Mouse (Mus musculus) spleen, adult 18-20 months (tissue): ENCODE results near the gene Gm45785.
"Not testable (repeated sequence)": the region's sequence is repeated elsewhere in the genome, so short reads cannot be mapped to it uniquely, and the experiment has no call there.

Experiments used
- DNase-seq, 2 experiments: peaks; one replicate each; pipeline ENCODE4 v3.0.0; 2022; ENCODE audit warnings: mixed read lengths in 2 of 2

The Gm45785 gene

DNA sequence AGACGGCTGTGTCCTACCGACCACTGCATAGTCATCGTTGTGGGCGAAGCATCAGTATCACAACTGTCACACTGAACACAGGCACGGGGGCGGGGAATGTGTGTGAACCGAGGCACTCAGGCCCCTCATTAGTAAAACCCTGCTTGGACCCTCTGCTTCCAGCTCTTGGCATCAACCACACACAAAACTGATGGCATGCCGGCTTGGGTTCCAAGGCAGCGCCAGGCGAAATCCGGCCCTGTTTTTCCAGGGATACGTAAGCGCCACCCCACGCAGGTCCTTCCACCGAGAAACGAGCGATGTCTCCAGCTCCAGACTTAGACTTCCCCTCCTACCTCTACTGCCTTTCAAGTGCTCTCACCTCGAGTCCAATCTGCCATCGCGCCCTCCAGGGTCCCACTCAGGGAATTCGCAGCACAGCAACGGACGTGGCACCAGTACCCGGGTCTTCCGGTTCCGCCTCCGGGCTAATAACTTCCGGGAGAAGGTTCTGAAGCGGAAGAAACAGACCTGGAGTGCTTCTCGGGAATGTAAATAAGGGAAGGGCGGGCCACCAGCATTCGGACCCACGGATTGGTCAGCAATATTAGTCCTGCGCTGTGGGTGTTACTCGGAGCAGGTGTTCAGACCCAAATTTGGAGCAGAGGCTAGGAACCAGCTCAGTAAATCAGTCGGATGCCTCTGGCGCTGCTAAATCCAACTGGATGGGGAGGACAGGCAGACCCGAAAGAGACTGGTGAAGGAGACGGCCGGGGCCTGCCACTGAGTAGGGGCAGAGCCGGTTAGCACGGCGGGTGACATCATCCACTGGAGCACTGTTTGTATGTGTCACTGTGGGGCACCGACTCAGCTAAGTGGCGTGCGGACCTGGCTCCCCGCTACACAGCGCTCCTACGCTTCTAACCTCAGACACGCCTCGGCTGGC lies at the start of gene Gm45785:
Gene Gm45785 (minus strand): TSS at position 472 of the 925 bp plus-strand sequence.
- DNase-seq, result peak; percentile 66 to 67

DNA sequence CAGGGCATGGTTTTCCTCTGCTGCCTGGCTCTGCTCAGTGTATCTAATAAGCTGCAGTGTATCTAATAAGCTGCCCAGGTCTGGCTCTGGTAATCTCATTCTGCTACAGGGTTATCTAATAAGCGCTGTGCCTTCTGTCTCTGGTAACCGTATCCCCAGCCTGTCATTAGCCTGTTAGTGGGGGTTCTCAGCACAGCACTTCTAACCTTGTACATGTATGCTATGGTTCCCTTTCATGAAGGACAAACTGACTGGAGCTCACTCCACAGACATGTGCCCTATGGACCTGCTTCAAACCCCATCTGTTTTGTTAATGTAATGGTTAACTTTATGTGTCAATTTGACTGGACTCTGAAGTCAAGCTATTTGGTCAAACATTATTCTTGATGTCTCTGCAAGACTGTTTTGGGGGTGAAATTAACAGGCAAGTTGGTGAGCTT lies 49.5 kb upstream of the Gm45785 start:
- no peak for DNase-seq

DNA sequence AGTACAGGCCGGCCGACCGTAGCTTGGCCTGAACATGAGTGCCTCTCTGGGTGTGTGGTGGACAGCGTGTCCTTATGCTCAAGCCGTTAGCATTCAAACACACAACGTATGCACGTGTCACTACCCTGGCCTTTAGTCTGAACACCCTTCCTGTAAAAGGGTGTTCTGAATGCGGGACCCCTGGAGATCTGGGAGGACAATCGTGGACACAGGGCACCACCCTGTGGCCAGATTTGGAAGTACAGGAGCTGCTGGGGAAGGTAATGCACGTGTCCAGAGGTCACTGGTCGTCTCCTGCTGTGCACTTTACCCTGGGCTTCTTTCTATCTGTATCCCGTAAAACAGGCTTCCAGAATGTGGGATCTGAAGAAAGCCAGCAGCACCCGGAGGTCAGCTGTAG lies 47.1 kb upstream of the Gm45785 start:
- DNase-seq, result peak; percentile 44 to 82

DNA sequence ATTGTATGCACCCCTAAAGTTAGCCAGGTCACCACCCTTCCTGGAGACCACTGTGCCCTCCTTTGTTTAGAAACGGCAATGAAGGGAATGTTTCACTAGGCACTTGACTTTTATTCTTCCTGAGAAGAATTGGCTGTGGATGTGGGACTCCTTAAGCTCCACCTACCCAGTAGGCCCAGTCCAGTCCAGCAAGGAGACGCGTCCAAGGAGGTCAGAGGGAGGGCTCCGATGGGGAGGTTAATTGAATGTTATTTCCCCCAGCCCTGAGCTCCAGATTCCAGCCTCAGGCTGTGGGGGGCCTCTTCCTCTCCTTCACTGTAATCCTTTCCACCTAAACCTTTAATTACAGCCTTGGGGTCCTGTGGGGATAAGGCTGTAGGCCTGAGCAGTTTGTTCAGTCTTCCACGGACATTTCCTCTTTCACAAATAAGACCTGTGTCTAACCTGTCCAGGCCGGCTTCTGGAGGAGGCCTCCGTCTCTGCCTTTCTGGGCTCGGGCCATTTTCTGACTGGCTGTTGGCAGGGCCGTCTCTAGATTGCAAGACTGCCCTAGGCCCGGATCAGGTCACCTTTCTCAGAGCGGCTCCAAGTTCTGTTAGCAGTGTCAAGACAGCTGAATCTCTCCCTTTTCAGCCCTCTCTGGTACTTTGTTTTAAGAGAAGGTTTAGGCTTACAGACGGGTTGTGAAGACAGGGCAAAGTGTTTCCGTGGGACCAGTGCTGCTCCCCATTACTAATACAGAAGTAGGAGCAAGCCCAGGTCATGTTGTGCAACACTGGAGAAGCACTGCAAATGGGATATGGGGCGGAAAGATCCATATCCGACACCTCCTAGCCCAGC lies 46.1 kb upstream of the Gm45785 start:
- no peak for DNase-seq

DNA sequence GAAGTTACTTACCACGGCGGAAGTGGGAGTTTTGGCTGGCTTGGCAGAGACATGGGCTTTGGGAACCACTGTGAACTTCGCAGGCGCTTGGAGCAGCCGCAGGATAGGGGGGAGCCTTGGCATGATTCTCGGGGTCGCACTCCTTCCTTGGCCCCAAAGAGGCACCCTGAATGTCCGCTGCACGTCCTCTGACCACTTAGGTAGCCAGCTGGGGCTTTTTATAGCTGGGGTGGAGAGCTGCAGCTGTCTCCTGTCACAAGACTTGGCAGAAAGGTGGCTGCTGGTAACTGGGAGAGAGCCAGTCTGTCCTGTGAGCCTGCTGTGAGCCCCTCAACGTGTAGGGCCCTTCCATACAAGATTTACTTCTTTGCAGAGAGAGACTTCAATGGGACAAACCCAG lies 44.1 kb upstream of the Gm45785 start, which contains the start of gene Cox8b:
Gene Cox8b (minus strand): TSS at position 227 of the 400 bp plus-strand sequence.
- no peak for DNase-seq

DNA sequence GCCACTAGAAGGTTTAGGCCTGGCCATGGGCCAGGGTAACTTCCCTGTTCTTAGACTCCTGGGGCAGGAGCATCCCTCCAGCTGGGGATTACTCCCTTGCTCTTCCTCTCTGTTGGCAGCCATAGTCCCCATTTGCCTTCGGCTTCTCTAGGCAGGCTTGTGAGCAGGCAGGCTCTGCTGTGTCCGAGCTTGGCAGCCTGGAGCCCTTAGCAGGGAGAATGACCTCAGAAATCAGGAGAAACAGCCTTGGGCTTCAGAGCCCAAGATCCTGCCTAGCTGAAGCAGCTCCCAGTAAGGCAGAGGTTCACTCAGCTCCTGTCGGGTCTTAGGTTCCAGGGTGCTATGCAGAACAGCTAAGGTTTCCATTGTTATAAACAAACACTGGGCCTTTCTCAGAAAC lies 43.0 kb upstream of the Gm45785 start:
- DNase-seq, result no peak

DNA sequence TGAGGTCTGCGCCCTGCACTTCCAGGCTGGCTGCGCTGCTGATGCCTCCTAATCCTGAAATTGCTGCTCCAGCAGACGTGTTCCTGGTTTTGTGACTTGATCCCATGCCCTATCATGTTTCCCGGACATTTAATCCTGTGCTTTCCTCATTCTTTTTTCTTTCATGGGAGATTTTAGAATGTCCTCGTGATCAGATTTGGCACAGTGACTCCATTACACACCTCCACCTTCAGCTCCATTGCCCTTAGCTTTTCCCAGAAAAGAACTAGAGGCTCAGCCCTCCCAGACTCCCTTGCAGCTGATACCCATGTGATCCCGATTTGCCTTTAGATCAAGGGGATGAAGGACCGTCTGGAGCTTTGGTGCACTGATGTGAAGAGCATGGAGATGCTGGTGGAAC lies 41.7 kb upstream of the Gm45785 start:
- DNase-seq, result no peak

DNA sequence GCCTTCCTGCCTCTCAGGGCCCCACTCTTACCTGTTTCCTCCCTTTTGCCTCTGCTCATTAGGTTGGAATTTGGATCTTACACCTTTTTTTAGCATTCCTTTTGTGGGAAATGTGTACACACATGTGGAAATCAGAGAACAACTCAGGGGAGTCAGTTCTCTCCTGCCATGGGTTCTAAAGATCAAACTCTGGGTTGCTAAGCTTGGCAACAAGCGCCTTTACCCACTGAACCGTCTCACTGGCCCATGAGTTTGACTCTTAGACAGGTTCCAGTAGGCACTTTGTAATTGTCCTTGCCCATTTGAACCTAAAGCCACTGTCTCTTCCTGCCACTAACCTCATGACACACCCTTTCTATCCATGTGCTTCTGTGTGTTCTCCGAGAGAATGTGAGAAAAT lies 38.5 kb upstream of the Gm45785 start:
- DNase-seq, result no peak

DNA sequence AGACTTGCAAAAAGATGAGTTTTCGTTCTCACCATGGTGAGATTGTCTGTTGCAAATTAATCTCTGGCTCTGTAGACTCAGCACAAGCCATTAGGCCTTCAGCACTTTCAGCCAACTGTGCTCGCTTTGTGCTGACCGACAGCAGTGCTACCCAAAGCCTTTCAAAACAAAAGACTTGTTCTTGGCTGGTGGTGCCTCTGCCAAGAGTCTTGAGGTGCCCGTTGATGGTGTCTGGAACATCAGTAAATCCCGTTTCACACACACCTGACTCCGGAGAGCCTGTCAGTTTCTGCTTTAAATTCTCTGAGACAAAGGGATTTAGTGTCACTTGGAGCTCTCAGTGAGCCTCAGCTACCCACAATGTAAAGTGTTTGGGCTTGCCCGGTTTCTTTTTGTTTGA lies 37.9 kb upstream of the Gm45785 start:
- DNase-seq, result no peak

DNA sequence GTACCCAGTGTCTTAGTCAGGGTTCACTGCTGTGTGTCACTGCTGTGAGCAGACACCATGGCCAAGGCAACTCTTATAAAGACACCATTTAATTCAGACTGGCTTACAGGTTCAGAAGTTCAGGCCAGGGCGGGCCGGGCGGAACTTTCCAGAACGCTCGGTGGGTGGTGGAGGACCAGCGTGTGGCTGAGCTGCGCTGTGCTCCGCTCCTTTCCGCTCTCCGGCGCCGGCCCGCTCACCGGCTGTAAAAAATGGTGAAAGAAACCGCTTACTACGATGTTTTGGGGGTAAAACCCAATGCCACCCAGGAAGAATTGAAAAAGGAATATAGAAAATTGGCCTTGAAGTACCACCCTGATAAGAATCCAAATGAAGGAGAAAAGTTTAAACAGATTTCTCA lies 34.5 kb upstream of the Gm45785 start:
- DNase-seq, result not testable (repeated sequence)

DNA sequence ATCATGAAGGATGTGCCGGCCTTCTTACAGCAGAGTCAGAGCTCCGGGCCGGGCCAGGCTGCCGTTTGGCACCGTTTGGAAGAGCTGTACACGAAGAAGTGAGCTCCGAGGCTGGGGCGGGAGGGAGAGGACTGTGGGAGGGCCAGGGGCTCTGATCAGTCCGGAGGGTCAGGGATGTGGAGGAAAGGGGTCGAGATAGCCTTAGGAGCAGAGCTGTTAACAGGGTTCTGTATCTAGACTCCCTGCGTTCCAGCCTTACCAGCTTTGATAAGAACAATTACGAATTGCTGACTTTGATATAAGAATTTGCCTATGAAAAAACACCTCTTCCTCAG lies 26.3 kb upstream of the Gm45785 start:
- DNase-seq, result no peak

DNA sequence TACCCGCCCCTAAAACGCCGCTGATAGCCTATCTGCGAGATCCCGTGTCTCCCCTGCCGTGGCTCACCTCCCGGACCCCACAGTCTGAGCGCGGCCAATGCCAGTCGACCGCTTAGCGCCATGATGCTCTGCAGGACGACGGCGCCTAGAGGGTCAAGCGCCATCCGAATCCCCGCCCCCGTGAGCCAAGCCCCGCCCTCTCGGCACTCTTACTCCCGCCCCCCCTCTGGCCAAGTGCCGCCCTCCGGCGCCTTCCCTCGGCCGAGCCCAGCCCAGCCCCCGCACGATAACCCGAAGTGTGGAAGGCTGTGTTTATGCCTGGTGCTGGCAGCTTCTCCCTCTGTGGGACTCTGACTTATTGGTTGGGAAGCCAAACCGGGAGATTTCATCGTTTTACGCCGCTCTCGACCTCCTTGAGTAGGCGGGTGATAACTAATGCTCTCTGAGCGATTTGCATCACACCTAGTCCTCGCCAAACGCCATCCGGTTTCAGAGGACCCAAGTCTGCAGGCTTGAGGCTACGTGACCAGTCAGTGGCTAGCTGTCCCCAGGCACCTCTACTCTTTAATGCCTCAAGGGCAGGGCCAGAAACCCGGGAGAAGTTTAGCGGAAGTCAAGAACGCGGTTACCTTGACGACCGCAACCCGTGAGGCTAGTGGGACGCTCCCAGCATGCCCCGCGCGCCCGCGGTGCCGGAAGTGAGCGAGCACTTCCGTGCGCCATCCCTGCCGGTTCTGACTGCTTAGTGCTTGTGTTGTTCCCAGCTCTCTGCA lies 25.8 kb upstream of the Gm45785 start, which contains the start of the genes Psmd13 and Sirt3:
Gene Psmd13 (plus strand): TSS at position 273 of the 773 bp plus-strand sequence.
Gene Sirt3 (minus strand): TSS at position 614 of the 773 bp plus-strand sequence.
- peak; percentile 86 to 95 for DNase-seq

DNA sequence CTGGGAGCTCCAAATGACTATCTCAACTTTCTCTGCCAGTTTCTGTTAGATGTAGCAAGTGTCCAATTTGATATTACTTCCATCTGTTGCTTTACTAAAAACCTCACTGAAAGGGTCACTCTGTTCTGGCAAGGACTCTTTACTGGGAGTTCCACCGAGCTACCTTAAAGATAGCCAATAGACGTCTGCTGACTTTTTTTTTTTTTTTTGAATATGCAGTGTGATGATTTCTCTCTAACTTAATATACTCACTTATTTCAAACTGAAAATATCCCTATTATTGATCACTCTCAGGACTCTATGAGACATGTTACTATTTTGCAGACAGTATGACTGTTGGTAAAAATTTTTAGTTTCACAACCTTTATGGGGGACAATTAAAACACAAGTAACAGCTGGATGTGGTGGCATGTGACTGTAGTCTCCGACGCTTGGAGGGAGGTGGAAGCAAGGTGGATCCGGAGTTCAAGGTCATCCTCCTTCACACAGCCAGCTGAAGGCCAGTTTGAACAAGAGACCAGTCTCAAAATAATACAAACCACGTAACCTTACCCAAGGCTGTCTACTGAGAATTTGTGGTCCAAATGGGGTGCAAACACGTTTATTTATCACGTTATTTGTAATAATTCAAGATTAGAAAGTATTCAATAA lies 24.9 kb upstream of the Gm45785 start:
- DNase-seq, result no peak

DNA sequence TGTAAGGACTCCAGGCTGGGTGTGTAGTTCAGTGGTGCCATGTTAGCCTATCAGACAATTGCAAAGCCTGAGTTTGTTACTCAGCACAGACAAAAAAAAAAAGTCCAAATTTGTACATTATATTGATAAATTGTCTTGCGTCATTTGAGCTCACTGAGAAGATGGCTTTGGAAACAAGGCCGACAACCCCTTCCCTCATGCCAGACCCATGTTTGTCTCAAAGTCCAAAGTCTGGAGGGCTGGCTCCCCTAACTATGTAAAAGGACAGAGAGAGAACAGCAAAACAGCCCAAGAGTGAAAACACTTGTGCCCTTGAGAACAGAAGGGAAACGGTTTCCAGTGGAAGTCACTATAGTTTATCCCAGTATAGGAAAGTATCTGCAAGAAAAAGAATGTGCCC lies 24.3 kb upstream of the Gm45785 start:
- no peak for DNase-seq

DNA sequence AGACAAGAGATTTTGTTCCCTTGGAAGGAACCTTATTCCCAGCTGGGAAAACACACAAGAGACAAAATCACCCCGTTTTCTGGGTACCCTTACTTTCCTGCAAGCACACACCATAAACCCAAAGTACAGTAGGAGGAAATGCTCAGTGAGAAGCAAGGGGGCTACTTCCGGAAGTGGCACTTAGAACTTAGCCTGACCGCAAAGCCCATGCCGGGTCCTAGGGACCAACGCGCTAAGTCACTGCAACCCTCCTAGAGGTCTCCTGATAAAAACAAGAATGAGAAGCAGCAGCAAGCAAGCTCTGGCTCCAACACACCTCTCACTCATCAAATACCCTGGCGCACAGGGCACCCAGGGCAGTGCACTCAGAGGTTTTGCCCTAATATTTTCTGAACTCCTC lies 23.2 kb upstream of the Gm45785 start:
- DNase-seq, result no peak

DNA sequence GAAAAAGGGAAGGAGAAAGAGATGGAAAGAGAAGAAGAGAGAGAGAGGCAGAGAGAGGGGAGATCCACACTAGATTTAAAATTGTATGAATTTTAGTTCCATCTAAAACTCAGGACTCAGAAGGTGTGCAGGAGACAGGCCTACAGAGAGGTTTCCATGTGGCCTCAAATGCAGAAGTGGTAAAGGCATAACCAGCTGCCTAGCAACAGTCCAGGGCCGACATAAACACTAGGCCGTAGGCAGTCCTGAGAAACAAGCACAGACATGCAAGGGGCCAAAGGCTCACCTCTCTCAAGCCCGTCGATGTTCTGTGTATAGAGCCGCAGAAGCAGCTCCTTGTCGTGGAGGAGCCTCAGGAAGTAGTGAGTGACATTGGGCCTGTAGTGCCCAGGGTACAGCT lies 21.2 kb upstream of the Gm45785 start:
- DNase-seq, result no peak

DNA sequence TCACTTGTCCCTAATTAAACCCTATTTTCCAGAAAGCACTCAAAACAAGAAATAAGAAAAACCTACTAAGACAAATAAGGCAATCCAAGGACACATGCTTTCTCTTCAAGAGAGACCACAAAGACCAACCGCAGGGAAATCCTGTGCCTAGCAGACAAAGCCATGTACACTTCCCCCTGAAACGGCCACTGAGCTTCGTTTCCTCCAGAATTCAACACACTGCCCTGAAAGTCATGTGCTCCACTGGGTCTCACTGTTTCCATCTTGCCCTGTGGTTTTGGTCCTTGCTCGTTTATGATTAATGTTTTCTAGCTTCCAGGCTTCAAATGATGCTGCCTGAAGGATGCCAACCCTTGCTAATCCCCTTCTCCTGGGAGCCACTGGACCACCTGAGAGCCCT lies 18.1 kb upstream of the Gm45785 start:
- DNase-seq, result no peak

DNA sequence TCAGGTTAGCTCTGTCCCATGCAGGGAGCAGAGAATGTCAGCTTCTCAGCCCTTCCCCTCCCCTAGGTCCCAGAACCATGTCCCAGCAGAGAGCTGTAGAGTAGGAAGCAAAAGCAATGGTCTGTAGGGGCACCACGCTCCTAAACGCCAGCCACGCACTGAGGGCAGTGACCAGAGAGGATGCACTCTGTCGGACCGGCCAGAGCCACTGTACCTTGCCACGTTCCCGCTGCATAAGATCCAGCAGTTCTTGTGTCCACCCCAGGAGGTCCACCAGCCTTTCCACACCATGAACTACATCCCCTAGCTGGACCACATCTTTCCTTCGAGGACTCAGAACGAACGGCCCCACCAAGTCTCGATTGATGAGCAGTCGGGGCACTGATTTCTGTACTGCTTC lies 8.6 kb upstream of the Gm45785 start:
- DNase-seq, result no peak

DNA sequence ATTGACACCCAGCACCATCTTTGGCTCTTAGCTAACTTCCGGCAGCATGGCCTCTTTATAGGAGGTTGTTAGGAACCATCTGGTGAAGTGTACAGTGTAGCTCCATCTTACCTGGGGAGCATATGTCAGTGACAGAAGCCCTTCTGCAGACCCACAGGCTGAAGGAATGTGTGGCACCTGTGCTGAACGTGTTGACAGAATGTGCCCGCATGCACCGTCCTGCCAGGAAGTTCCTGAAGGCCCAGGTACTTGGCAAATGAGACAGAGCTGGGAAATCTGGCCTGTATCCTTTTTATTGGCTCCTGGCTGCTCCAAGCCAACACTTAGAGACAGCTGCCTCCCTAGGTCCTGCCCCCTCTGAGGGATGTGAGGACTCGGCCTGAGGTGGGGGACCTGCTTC lies 4.6 kb upstream of the Gm45785 start:
- DNase-seq, result no peak

DNA sequence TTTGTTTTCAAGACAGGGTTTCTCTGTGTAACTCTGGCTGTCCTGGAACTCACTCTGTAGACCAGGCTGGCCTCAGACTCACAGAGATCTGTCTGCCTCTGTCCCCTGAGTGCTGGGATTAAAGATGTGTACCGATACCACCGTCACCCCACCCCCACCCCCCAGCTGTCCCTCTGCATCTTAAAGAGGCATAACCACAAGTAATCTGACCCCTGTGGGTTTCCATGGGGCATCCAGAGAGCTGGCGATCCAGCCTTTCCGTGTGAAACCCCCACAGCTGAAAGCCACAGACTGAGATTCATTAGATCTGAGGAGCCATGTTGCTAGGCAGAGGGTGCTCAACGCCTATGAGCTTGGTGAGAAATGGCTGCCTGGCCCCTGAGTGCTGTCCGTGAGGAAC lies 3.9 kb upstream of the Gm45785 start:
- DNase-seq, result no peak

DNA sequence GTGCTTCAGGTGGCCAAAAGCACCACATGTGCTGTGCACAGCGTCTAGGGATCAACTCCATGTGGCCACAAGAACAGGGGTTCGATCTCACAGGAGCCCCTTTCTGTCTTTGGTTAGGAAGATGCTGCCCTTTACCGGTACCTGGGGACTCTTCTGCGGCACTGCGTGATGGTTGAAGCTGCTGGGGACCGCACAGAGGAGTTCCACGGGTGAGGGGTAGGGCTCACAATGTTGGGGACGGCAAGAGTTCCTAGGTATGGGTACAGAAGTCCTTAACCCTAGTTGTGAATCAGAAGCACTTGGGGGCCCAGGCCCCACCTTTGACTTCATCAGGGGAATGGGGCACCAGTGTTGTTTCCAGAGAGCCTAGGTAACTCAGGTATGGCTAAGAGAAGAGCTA lies 2.6 kb upstream of the Gm45785 start:
- DNase-seq, result no peak
